Comparison of ENCODE assay signal across 21 mouse cellular contexts in the genomic region with DNA sequence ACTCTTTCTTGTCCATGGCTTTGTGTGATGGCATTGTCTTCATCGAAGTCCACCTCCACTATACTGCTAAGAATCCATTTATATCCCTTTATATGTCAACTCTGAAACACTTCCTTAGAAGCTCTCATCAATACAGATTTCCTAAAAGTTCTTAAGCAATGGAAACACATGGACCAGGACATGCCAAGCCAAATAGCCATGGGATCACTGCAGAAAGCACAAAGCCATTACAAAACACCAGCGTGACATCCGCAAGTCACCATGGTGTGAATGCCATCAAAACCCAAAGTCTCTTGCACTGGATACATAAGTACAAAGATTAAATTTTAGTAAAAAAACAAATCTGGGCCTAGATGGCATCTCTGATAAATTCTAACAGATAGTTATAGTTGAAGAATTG. TPM values are rescaled to one million over a fixed set of nuclear protein-coding genes. Genes with fewer than 3 reads are reported as not detected.
"Had no signal": no experiment of that assay in that cellular context is flagged by ENCODE, and none has a peak within 500 bp of the region (broad histone marks: within the 10 kb centered on the region; RNA-seq: fewer than 3 reads in every experiment).

No protein-coding gene starts in this region.

- H3K4me2 ChIP-seq: neural tube, embryonic 13.5 days; neural tube, embryonic 15.5 days; stomach, embryonic 15.5 days had no signal

- H3K36me3 ChIP-seq: neural tube, embryonic 13.5 days; neural tube, embryonic 15.5 days; stomach, embryonic 15.5 days had no signal

- H3K27me3 ChIP-seq: neural tube, embryonic 13.5 days; neural tube, embryonic 15.5 days; stomach, embryonic 15.5 days had no signal

- H3K4me3 ChIP-seq: neural tube, embryonic 13.5 days; neural tube, embryonic 15.5 days; stomach, embryonic 15.5 days had no signal

- H3K9me3 ChIP-seq: neural tube, embryonic 13.5 days; neural tube, embryonic 15.5 days; stomach, embryonic 15.5 days had no signal

- H3K9ac ChIP-seq: neural tube, embryonic 13.5 days; neural tube, embryonic 15.5 days; stomach, embryonic 15.5 days had no signal

- H3K27ac ChIP-seq: neural tube, embryonic 13.5 days; neural tube, embryonic 15.5 days; stomach, embryonic 15.5 days; stomach, postnatal 0 days had no signal

- H3K4me1 ChIP-seq: neural tube, embryonic 13.5 days; neural tube, embryonic 15.5 days; stomach, embryonic 15.5 days had no signal

- DNase-seq: retina, postnatal 1 day; right cerebral cortex, adult 18-20 months; right cerebral cortex, postnatal 14 days; right cerebral cortex, postnatal 25 days; right cerebral cortex, postnatal 4 days; spleen, adult 18-20 months; thymus, adult 18-20 months; thymus, adult 2 months; thymus, postnatal 14 days; thymus, postnatal 25 days; thymus, postnatal 36 days; thymus, postnatal 4 days had no signal

RNA-seq across cellular contexts. Expression of a gene that starts 15.3 kb away (rescaled TPM):
- total RNA-seq: neutrophil, adult 5-6 weeks had no signal
- polyA plus RNA-seq: neural tube, embryonic 13.5 days; spleen, adult 2 months; stomach, embryonic 14.5 days; thymus, postnatal 0 days had no signal

RNA-seq across cellular contexts. Expression of a gene that starts 15.5 kb away (rescaled TPM):
- total RNA-seq: neutrophil, adult 5-6 weeks had no signal
- polyA plus RNA-seq: neural tube, embryonic 14.5 days; neural tube, embryonic 15.5 days; spleen, adult 2 months; stomach, embryonic 14.5 days; thymus, adult 2 months; thymus, postnatal 0 days had no signal

RNA-seq across cellular contexts. Expression of a gene that starts 51.8 kb away (rescaled TPM):
- total RNA-seq: neutrophil, adult 5-6 weeks had no signal
- polyA plus RNA-seq: neural tube, embryonic 13.5 days; spleen, adult 2 months had no signal
